Mouse (Mus musculus) heart, adult 8-10 months (tissue): Measurements from ENCODE around the gene Cdk14. TPM values are rescaled to one million over a fixed set of nuclear protein-coding genes. Genes with fewer than 3 reads are reported as not detected.

Source experiments
- DNase-seq: peaks from one replicate; pipeline ENCODE4 v3.0.0; 2022; ENCODE audit warnings: low spot score
- total RNA-seq, 4 experiments: library from RNA; stranded (reverse); gene quantifications; 2 replicates each; pipeline ENCODE4 v1.2.4; 2022

Gene Cdk14
- total RNA-seq, 4 experiments from 2014 or later: 5.5 to 7.2 (median 6.3) TPM

GRCm38 (mm10) chr5:5314270-5314669 lies 105.8 kb downstream of the Cdk14 start:
- no peak for DNase-seq

- DNase-seq: no peak
Measured at GRCm38 (mm10) chr5:5313195-5313760, 106.8 kb downstream of the Cdk14 start.

DNA sequence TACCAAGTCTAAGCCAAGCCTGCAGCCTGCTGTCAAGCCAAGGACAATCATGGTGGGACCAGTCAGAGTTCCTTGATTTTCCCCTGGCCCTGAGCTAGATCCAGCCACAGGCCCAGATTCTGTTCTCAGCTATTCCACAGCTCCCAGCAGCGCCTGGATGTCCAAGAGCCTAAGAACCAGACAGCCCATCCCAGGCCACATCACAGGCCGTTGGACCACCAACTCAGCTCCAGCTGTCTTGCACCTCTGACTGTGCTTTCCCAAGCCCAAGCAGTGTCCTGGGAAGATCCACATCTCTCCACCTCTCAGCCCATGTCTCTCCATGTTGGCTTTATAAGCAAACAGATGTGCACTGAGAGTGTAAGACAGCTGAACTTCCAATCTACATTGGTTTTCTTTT lies 114.8 kb downstream of the Cdk14 start:
- DNase-seq: no peak

DNA sequence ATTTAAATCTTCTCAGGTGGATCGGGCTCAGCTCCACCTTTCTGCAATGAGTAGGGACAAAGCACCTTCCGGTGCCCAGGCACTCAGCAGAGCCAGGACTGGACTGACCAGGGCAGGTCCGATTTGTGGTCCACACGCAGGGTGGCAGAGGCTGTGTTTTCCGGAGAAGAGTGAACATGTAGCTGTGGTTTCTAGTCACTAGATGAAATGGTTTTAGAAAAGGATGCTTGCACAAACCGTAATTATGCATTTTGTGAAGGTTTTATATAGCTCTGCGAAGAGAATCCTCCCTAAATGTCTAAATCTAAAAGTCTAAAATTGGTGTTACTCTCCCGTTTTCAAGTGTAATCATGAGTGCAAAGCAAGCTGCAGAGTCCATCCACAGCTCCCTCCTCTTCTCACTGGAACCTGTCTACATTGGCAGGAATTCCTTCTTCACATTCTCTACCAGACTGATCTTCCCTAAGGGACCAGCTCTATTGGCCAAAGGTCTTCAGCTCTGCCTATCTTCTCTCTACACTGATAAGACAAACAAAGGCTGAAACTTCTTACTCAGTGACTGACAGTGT lies 116.9 kb downstream of the Cdk14 start:
- no peak for DNase-seq

DNA sequence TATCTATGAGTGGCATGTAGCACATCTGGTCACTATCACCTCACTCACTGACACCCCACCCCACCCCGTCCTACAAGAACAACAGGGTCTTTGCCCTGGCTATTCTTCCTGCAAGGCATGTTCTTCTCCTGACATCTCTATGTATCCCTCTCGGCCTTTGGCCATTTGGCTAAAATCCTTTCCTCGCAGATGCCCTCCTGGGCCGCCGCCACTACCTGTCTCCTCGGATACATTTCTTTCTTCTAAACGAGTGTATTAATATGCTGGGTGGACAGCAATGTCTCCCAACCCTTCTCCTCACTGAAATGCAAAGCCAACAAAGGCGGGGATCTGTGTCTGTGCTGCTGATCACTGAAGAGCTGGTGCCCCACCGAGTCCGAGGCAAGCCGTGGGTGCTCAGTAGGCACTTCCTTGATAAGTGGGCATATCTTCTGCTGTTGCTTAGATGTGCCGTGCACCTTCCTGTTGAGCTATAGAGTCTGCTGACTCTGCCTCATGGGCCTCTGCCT lies 118.5 kb downstream of the Cdk14 start:
- DNase-seq: no peak

DNA sequence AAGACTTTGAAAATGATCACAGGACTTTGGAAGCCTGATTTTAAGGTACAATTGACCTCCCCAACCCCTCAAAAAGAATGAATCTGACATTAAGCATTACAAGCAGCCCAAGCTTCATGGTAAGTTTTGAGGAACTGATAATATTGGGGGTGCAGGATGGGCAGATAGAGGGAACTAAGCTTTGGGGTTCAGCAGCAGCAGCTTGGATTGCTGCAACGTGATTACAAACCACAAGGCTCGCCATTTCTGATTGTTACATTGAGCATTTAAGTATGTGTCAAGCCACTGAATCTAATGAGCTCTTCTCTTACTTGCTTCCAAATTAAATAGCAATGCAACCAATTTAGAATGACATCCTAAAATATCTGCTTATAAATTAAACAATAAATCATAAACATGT lies 119.1 kb downstream of the Cdk14 start:
- no peak for DNase-seq

DNA sequence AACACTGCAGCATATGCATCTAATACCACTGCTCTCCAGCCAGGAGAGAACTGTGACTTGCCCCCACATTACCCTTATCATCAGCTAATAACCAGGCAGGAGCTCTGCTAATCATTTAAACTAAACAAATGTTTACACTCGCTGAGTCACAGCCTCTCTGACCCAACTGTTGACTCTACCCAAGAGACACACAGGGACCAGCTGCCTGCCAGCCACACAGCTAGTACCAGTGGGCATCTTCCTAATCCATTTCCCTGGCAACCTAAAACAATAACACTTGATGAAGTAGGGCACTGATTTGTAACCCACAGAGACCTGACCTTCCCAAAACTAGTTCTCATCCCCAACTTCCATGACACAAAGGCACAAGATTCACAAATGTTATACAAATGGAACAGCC lies 119.8 kb downstream of the Cdk14 start:
- DNase-seq: no peak

GRCm38 (mm10) chr5:5297222-5297621 lies 122.9 kb downstream of the Cdk14 start:
- no peak for DNase-seq

DNA sequence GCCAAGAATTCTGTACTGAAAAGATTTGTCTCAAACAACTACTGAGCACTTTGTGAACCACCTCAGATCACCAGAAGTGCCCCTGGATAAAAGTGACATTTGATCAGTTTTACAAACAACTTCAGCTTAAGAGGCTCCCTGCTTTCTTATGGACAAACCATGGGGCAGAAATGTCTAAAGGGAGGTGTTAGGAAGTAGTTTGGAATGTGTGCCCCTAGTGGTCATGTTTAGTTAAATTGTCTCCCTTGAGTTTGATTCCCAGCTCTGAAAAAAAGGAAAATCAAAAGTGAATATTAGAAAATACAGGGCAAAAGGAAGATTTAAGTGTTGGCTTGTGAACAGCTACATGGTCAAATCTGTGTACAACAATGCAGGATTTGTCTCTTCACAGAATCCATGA lies 123.3 kb downstream of the Cdk14 start:
- no peak for DNase-seq

DNA sequence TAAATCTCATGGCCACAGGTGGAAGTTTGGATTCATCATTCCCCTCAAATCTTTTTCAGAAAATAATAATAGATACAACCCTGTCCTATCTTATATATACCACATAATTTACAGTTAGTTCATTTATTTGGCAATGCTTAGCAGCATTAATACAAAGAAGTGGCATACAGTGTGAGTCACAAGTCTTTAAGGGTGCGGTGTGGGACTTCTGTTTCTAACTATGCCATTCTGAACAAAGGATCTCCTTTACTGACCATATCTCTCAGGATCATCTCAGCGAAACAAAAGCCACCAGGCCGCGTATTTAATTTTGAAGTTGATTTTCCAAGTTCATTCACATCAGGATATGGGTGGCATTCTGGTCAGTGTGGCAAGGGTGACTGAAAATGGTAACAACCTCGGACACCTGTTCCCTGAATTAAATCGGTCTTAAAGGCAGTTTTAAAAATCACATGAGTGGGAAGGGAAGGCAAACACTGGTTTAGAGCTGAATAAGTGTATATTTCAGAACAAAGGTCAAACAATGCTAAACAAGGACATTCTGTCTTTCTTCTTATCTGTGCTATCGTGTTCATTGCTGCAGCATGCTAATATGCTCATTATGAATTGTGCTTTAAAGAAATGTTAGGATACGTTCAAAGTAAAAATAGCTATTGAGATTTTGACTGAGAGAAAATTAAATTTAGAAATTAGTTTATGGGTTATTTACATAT lies 127.1 kb downstream of the Cdk14 start:
- DNase-seq: no peak

DNA sequence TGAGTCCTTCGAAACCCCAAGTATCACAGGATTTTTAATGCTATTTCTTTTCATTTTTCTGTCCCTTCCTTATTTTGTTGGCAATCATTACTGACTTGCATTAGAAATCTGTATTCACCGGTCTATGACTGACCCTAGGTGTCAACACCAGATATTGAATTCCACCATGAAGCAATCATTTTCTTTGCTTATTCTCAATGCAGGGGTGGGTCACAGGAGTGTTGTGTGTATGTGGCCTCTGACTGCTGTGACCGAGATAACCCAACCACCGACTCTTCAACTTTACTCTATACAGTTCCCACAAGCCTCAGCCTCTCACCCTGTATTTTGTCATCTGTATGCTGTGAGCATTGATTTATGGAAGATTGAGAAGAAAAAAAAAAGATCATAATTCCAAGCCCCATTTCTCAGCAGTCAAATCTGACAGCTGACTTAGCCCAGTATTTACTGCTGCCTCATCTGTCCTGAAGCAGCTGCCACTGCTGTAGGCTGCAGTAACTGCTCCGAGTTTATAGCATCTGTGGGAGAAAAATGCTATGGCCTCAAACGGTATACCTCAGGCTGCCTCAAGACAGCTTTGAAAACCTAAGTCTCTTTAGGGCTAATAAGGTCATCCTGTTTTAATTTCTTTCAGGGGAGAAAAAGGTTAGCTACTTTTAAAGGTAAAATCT lies 128.7 kb downstream of the Cdk14 start:
- no peak for DNase-seq

DNA sequence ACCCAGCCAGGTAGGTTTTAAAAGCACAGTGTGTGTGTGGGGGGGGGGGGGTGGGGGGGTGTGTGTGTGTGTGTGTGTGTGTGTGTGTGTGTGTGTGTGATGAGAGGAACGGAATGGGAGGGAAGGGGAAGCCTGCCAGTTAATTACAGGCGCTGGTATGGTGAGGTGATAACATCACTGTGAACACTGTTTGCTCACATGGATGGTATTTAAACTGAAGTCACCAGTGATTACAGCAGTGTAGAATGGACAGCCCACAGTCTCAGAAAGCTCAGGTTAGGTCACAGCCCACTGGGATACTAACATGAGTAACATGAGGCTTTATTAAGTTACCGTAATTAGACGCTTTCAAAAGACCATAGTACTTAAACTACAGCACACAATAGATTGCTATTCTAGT lies 129.4 kb downstream of the Cdk14 start:
- no peak for DNase-seq

DNA sequence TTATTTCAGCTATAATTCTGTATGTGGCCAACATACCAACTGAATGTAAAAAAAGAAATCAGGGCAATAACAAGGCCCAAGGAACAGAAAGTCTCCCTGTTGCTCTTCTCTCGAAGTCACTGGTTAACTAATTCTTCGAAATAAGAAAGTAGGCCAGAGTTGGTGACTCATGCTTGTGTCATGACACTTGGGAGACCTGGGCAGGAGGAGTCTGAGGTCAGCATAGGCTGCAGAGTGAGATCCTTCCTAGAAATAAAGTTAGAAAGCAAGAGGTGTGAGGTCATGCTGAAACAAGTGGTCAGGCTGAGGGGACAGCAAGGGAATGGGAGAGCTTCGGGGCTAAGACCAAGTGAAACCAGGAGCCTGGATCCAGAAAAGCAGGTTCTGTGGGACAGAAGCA lies 134.2 kb downstream of the Cdk14 start:
- DNase-seq: no peak

- DNase-seq: no peak
Measured at GRCm38 (mm10) chr5:5284531-5284930, 135.6 kb downstream of the Cdk14 start.

- DNase-seq: no peak
Measured at GRCm38 (mm10) chr5:5283756-5284430, 136.2 kb downstream of the Cdk14 start.

GRCm38 (mm10) chr5:5282425-5282824 lies 137.7 kb downstream of the Cdk14 start:
- DNase-seq: no peak

DNA sequence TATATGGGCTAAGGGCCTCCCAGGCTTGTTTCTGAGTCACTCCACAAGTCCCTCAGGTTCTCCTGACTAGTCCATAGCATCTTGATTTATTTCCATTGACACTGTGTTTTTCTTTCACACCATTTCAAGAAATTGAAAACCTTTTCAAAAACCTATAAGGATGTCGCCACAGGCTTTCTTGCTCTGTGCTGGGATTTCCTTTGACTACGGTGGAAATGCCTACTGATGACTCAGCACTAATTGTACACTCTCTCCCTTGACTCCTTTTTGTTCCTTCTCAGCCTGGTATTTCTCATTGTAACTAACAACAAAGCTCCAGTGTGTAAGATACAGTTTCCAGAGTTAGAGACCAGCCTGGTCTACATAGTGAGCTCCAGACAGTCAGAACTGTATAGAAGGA lies 144.8 kb downstream of the Cdk14 start:
- no peak for DNase-seq

- DNase-seq: no peak
Measured at GRCm38 (mm10) chr5:5274318-5274717, 145.8 kb downstream of the Cdk14 start.

DNA sequence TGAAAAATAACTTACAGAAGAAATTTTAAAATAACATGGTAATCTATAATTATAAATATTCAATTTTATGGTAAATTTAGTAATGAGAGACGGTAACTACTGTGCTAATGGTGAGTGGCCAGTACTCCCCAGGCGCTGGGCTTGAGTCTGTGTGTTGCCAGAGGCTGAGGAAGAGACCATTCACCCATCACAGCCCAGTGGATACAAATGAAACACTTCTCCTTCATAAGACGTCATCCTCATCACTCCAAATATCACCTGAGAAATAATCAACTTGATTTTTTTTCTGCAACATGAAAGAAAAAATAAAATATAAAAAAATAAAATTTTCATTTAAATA lies 153.4 kb downstream of the Cdk14 start:
- DNase-seq: no peak

- peak; percentile 49 for DNase-seq
Measured at GRCm38 (mm10) chr5:5265861-5266786, 154.0 kb downstream of the Cdk14 start.

DNA sequence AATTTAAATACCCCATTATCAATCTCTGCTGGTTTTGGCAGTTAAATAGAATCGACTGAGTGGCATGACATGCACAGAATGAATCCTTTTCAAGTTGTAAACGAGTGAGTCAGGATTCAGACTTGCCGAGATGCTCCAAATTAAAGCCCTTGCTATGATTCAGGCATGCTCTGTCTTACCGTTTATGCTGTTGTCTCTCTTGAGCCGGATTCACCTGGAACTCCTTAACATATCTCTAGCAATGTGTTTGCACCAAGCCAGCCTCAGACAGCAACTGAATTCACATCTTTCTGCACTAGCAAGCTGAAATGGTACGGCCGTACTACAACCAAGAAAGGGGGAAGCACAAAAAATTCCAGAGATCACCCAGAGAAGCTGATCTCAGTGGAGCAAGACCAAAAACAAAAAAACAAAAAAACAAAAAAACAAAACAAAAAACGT lies 154.7 kb downstream of the Cdk14 start:
- DNase-seq: no peak
